Mouse (Mus musculus) right cerebral cortex, adult 2 months (tissue): ENCODE results near the gene Spag6l.
A peak's percentile ranks its signal among the peaks of the same experiment; 100 is the strongest.
"Not testable (repeated sequence)": the region's sequence is repeated elsewhere in the genome, so short reads cannot be mapped to it uniquely, and the experiment has no call there.

Experiments used
- DNase-seq, 2 experiments: peaks; one replicate each; pipeline ENCODE4 v3.0.0; 2021 to 2022; ENCODE audit warnings: low spot score in 2 of 2

The Spag6l gene

GRCm38 (mm10) chr16:16828757-16829615 lies at the start of gene Spag6l:
TSS of gene Spag6l (minus strand) at chr16:16829456.
- peak; percentile 54 to 65 for DNase-seq

GRCm38 (mm10) chr16:16879025-16879424 lies 49.8 kb upstream of the Spag6l start:
- DNase-seq: no peak

GRCm38 (mm10) chr16:16870617-16871331 lies 41.5 kb upstream of the Spag6l start, which contains the start of the genes Top3b and Vpreb1:
TSS of gene Top3b (plus strand) at chr16:16870736.
TSS of gene Vpreb1 (minus strand) at chr16:16870843.
- DNase-seq: peak; percentile 91 to 93

- DNase-seq: no peak
These were observed 41.0 kb upstream of the Spag6l start for GRCm38 (mm10) chr16:16870241-16870616.

GRCm38 (mm10) chr16:16865696-16866561 lies 36.7 kb upstream of the Spag6l start:
- no peak for DNase-seq

- DNase-seq: peak in 1 of 2 experiments; percentile 0
These were observed 36.0 kb upstream of the Spag6l start for GRCm38 (mm10) chr16:16865217-16865616.

- DNase-seq: no peak
These were observed 34.7 kb upstream of the Spag6l start, which contains the start of gene Igll1 for GRCm38 (mm10) chr16:16863978-16864377. TSS of gene Igll1 (minus strand) at chr16:16863985.

GRCm38 (mm10) chr16:16862288-16862687 lies 33.0 kb upstream of the Spag6l start:
- no peak for DNase-seq

- DNase-seq: no peak
These were observed 27.6 kb upstream of the Spag6l start for GRCm38 (mm10) chr16:16856731-16857476.

- not testable (repeated sequence) for DNase-seq
These were observed 26.8 kb upstream of the Spag6l start for GRCm38 (mm10) chr16:16856054-16856453.

GRCm38 (mm10) chr16:16855541-16855940 lies 26.3 kb upstream of the Spag6l start:
- no peak for DNase-seq

GRCm38 (mm10) chr16:16854836-16855235 lies 25.6 kb upstream of the Spag6l start:
- peak; percentile 41 to 50 for DNase-seq

- no peak for DNase-seq
These were observed 23.2 kb upstream of the Spag6l start for GRCm38 (mm10) chr16:16852411-16852810.

GRCm38 (mm10) chr16:16849196-16849595 lies 19.9 kb upstream of the Spag6l start:
- no peak for DNase-seq

GRCm38 (mm10) chr16:16829671-16830070 lies 415 bp upstream of the Spag6l start:
- DNase-seq: no peak

GRCm38 (mm10) chr16:16826223-16826622 lies 3.0 kb downstream of the Spag6l start:
- no peak for DNase-seq

- DNase-seq: no peak
These were observed 3.8 kb downstream of the Spag6l start for GRCm38 (mm10) chr16:16825476-16825875.

GRCm38 (mm10) chr16:16806325-16806724 lies 22.9 kb downstream of the Spag6l start:
- no peak for DNase-seq
